Mouse (Mus musculus): ENCODE data around the gene Adam11. TPM values are rescaled to one million over a fixed set of nuclear protein-coding genes. Genes with fewer than 3 reads are reported as not detected.

Gene Adam11
- polyA plus RNA-seq, 1 experiment from 2014 or later = 5.5 TPM

- no peak for DNase-seq
Measured at GRCm38 (mm10) chr11:102787688-102788177, 26.5 kb downstream of the Adam11 start.

GRCm38 (mm10) chr11:102791682-102792445, 30.6 kb downstream of the Adam11 start:
- no peak for ATAC-seq (ENCODE audit: insufficient read depth)
- Histone ChIP-seq H3K9ac (no peak overlapping the region), H3K4me2 (no peak overlapping the region), H3K27me3 (ENCODE audit: insufficient read depth, low read length) (no peaks in the 10 kb centered on the region), H3K36me3 (ENCODE audit: insufficient read depth) (peaks cover 9% of the 10 kb centered on the region; the same call in 1 of the 2 replicates), H3K4me1 (ENCODE audit: insufficient read depth) (no peaks in the 10 kb centered on the region), H3K4me3 (ENCODE audit: low read depth, low read length) (no peak overlapping the region), H3K9me3 (ENCODE audit: low read depth, low read length) (no peaks in the 10 kb centered on the region), H3K27ac (ENCODE audit: low read depth) (no peak overlapping the region)
- WGBS = 47% methylated on average over 14 of the region's 14 CpGs
- no peak for DNase-seq
- TF ChIP-seq CTCF (IDR thresholded peaks at IDR 0.05; ENCODE audit: low read depth) = no peak

More at GRCm38 (mm10) chr11:102787688-102788177, 26.5 kb downstream of the Adam11 start:
- Histone ChIP-seq H3K27ac (ENCODE audit: low read depth) (no peak overlapping the region), H3K9me3 (ENCODE audit: low read depth, low read length) (no peaks in the 10 kb centered on the region), H3K27me3 (ENCODE audit: insufficient read depth, low read length) (no peaks in the 10 kb centered on the region), H3K4me3 (ENCODE audit: low read depth, low read length) (no peak overlapping the region), H3K4me1 (ENCODE audit: insufficient read depth) (no peaks in the 10 kb centered on the region), H3K9ac (no peak overlapping the region), H3K36me3 (ENCODE audit: insufficient read depth) (no peaks in the 10 kb centered on the region), H3K4me2 (no peak overlapping the region)
- 67% methylated on average over 5 of the region's 5 CpGs for WGBS
- no peak for ATAC-seq (ENCODE audit: insufficient read depth)
- no peak for TF ChIP-seq CTCF (IDR thresholded peaks at IDR 0.05; ENCODE audit: low read depth)

GRCm38 (mm10) chr11:102794157-102794556, 32.9 kb downstream of the Adam11 start:
- H3K9me3 ChIP-seq (ENCODE audit: low read depth, low read length) = no peaks in the 10 kb centered on the region
- no peak overlapping the region for H3K9ac ChIP-seq
- 47% methylated on average over 8 of the region's 8 CpGs for WGBS
- no peak overlapping the region for H3K4me2 ChIP-seq
- H3K36me3 ChIP-seq (ENCODE audit: insufficient read depth) = peaks cover 20% of the 10 kb centered on the region
- no peak for TF ChIP-seq CTCF (IDR thresholded peaks at IDR 0.05; ENCODE audit: low read depth)
- H3K4me3 ChIP-seq (ENCODE audit: low read depth, low read length) = no peak overlapping the region
- ATAC-seq (ENCODE audit: insufficient read depth) (no peak), DNase-seq (no peak)
- H3K27me3 ChIP-seq (ENCODE audit: insufficient read depth, low read length) = no peaks in the 10 kb centered on the region
- peak overlapping the region; percentile 46; the same call in 1 of the 2 replicates for H3K27ac ChIP-seq (ENCODE audit: low read depth)
- no peaks in the 10 kb centered on the region for H3K4me1 ChIP-seq (ENCODE audit: insufficient read depth)

GRCm38 (mm10) chr11:102803453-102803852, 42.2 kb downstream of the Adam11 start:
- Histone ChIP-seq H3K27me3 (ENCODE audit: insufficient read depth, low read length) (no peaks in the 10 kb centered on the region), H3K9me3 (ENCODE audit: low read depth, low read length) (no peaks in the 10 kb centered on the region), H3K36me3 (ENCODE audit: insufficient read depth) (peaks cover 49% of the 10 kb centered on the region), H3K4me3 (ENCODE audit: low read depth, low read length) (no peak overlapping the region), H3K9ac (no peak overlapping the region), H3K4me2 (no peak overlapping the region), H3K4me1 (ENCODE audit: insufficient read depth) (no peaks in the 10 kb centered on the region), H3K27ac (ENCODE audit: low read depth) (no peak overlapping the region)
- 71% methylated on average over 5 of the region's 5 CpGs for WGBS
- TF ChIP-seq CTCF (IDR thresholded peaks at IDR 0.05; ENCODE audit: low read depth) = no peak
- ATAC-seq (ENCODE audit: insufficient read depth) = no peak
- no peak for DNase-seq

GRCm38 (mm10) chr11:102808246-102808645, 47.0 kb downstream of the Adam11 start:
- Histone ChIP-seq H3K27me3 (ENCODE audit: insufficient read depth, low read length) (no peaks in the 10 kb centered on the region), H3K4me3 (ENCODE audit: low read depth, low read length) (no peak overlapping the region), H3K9me3 (ENCODE audit: low read depth, low read length) (no peaks in the 10 kb centered on the region), H3K4me1 (ENCODE audit: insufficient read depth) (no peaks in the 10 kb centered on the region), H3K4me2 (no peak overlapping the region), H3K36me3 (ENCODE audit: insufficient read depth) (peaks cover 35% of the 10 kb centered on the region), H3K9ac (no peak overlapping the region), H3K27ac (ENCODE audit: low read depth) (no peak overlapping the region)
- DNase-seq (no peak), ATAC-seq (ENCODE audit: insufficient read depth) (no peak)
- no peak for TF ChIP-seq CTCF (IDR thresholded peaks at IDR 0.05; ENCODE audit: low read depth)
- 64% methylated on average over 5 of the region's 5 CpGs for WGBS

GRCm38 (mm10) chr11:102810721-102811485, 49.7 kb downstream of the Adam11 start:
- H3K4me2 ChIP-seq = no peak overlapping the region
- 60% methylated on average over 4 of the region's 4 CpGs for WGBS
- H3K36me3 ChIP-seq (ENCODE audit: insufficient read depth) = peaks cover 17% of the 10 kb centered on the region
- H3K27ac ChIP-seq (ENCODE audit: low read depth) = no peak overlapping the region
- peaks cover 3% of the 10 kb centered on the region; the same call in 1 of the 2 replicates for H3K4me1 ChIP-seq (ENCODE audit: insufficient read depth)
- TF ChIP-seq CTCF (IDR thresholded peaks at IDR 0.05; ENCODE audit: low read depth) = no peak
- no peaks in the 10 kb centered on the region for H3K27me3 ChIP-seq (ENCODE audit: insufficient read depth, low read length)
- H3K9ac ChIP-seq = no peak overlapping the region
- DNase-seq (peak; percentile 54), ATAC-seq (ENCODE audit: insufficient read depth) (no peak)
- no peak overlapping the region for H3K4me3 ChIP-seq (ENCODE audit: low read depth, low read length)
- no peaks in the 10 kb centered on the region for H3K9me3 ChIP-seq (ENCODE audit: low read depth, low read length)

- peak; percentile 37; the same call in 1 of the 2 replicates for TF ChIP-seq CTCF (IDR thresholded peaks at IDR 0.05; ENCODE audit: low read depth)
- no peak overlapping the region for H3K4me2 ChIP-seq
- H3K4me1 ChIP-seq (ENCODE audit: insufficient read depth) = peaks cover 15% of the 10 kb centered on the region; the same call in 1 of the 2 replicates
Measured at GRCm38 (mm10) chr11:102814881-102815280, 53.6 kb downstream of the Adam11 start.

More at GRCm38 (mm10) chr11:102814881-102815280, 53.6 kb downstream of the Adam11 start:
- no peak overlapping the region for H3K27ac ChIP-seq (ENCODE audit: low read depth)
- H3K9ac ChIP-seq = no peak overlapping the region
- DNase-seq = no peak
- H3K9me3 ChIP-seq (ENCODE audit: low read depth, low read length) = no peaks in the 10 kb centered on the region
- H3K36me3 ChIP-seq (ENCODE audit: insufficient read depth) = peaks cover 13% of the 10 kb centered on the region
- no peaks in the 10 kb centered on the region for H3K27me3 ChIP-seq (ENCODE audit: insufficient read depth, low read length)
- no peak for ATAC-seq (ENCODE audit: insufficient read depth)
- H3K4me3 ChIP-seq (ENCODE audit: low read depth, low read length) = no peak overlapping the region

All from lung, embryonic 14.5 days (tissue).